Comparison of ENCODE assay signal across 8 mouse cellular contexts in the genomic region with DNA sequence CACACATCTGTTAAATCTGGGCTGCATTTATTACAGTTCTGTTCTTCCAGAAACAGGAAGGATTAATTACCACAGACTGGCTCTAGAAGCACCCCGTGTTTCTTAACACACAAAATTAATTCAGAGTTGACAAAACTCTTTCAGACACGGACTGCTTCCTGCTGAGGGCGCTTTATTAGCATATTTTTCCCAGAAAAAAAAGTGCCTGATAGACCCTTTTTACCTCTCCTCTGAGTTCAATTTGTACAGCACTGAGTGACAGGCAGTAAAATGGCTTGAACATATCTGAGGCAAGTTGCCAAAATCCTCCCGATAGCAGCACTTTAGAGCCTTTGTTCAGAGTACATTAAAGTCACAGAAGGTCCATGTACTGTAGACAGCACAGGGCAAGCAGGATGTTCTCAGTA.
DNase-seq lines count a peak whose midpoint lies in the region; ATAC-seq and TF ChIP-seq lines count a peak whose summit lies in the region.

No protein-coding gene starts in this region.

- H3K9me3 ChIP-seq in embryonic facial prominence, embryonic 11.5 days (replicated peaks; ENCODE audit: control insufficient read depth, low read length): no peaks in the 10 kb centered on the region
- H3K9me3 ChIP-seq in embryonic facial prominence, embryonic 10.5 days: no peaks in the 10 kb centered on the region
- no peaks in the 10 kb centered on the region for H3K9me3 ChIP-seq in lung, postnatal 0 days (ENCODE audit: low read length)
- no peaks in the 10 kb centered on the region for H3K9me3 ChIP-seq in limb, embryonic 11.5 days (ENCODE audit: control insufficient read depth, low read length)

- no peak overlapping the region for H3K9ac ChIP-seq in embryonic facial prominence, embryonic 11.5 days (replicated peaks; ENCODE audit: low read length)
- H3K9ac ChIP-seq in lung, postnatal 0 days (replicated peaks; ENCODE audit: low read depth): no peak overlapping the region
- no peak overlapping the region for H3K9ac ChIP-seq in limb, embryonic 11.5 days (ENCODE audit: low read length)

- no peak overlapping the region for H3K27ac ChIP-seq in embryonic facial prominence, embryonic 11.5 days (replicated peaks; ENCODE audit: low read depth, low read length)
- no peak overlapping the region for H3K27ac ChIP-seq in embryonic facial prominence, embryonic 10.5 days (replicated peaks)
- H3K27ac ChIP-seq in lung, postnatal 0 days (ENCODE audit: low read length): no peak overlapping the region
- H3K27ac ChIP-seq in limb, embryonic 11.5 days (replicated peaks; ENCODE audit: low read depth, low read length): no peak overlapping the region

- no peak overlapping the region for H3K4me3 ChIP-seq in embryonic facial prominence, embryonic 11.5 days (ENCODE audit: low read depth, low read length)
- H3K4me3 ChIP-seq in embryonic facial prominence, embryonic 10.5 days: no peak overlapping the region
- H3K4me3 ChIP-seq in lung, postnatal 0 days (ENCODE audit: low read depth, low read length): no peak overlapping the region
- no peak overlapping the region for H3K4me3 ChIP-seq in limb, embryonic 11.5 days (ENCODE audit: low read depth, low read length)

- no peak overlapping the region for H3K4me2 ChIP-seq in embryonic facial prominence, embryonic 11.5 days (ENCODE audit: low read depth, low read length)
- H3K4me2 ChIP-seq in lung, postnatal 0 days (replicated peaks; ENCODE audit: low read depth, low read length): peak overlapping the region; percentile 27; the same call in 1 of the 2 replicates
- no peak overlapping the region for H3K4me2 ChIP-seq in limb, embryonic 11.5 days (ENCODE audit: low read depth, severe bottlenecking)

- no peaks in the 10 kb centered on the region for H3K27me3 ChIP-seq in embryonic facial prominence, embryonic 11.5 days (ENCODE audit: control insufficient read depth, insufficient read depth, low read length)
- H3K27me3 ChIP-seq in embryonic facial prominence, embryonic 10.5 days (replicated peaks; ENCODE audit: low read depth, poor library complexity, severe bottlenecking): no peaks in the 10 kb centered on the region
- no peaks in the 10 kb centered on the region for H3K27me3 ChIP-seq in lung, postnatal 0 days (replicated peaks; ENCODE audit: insufficient read depth, low read length)
- no peaks in the 10 kb centered on the region for H3K27me3 ChIP-seq in limb, embryonic 11.5 days (ENCODE audit: control insufficient read depth, insufficient read depth, low read length)

- H3K4me1 ChIP-seq in embryonic facial prominence, embryonic 11.5 days (ENCODE audit: control insufficient read depth, insufficient read depth, low read length): no peaks in the 10 kb centered on the region
- H3K4me1 ChIP-seq in embryonic facial prominence, embryonic 10.5 days: peaks cover 11% of the 10 kb centered on the region
- no peaks in the 10 kb centered on the region for H3K4me1 ChIP-seq in lung, postnatal 0 days (ENCODE audit: insufficient read depth, low read depth, low read length)
- H3K4me1 ChIP-seq in limb, embryonic 11.5 days (ENCODE audit: control insufficient read depth, insufficient read depth, low read length): 0 out of 2 replicates have a peak, but pooled peaks cover 2% of the 10 kb centered on the region

- TF ChIP-seq EP300 in lung, postnatal 0 days (IDR thresholded peaks at IDR 0.05): no peak

- peak; percentile 55 for DNase-seq in embryonic facial prominence, embryonic 11.5 days (ENCODE audit: low spot score)
- no peak for DNase-seq in embryonic facial prominence, embryonic 10.5 days (ENCODE audit: low spot score)
- peak; percentile 15 for DNase-seq in lung, postnatal 0 days (ENCODE audit: low spot score)
- DNase-seq in lung, adult 18-20 months: no peak
- peak; percentile 28 for DNase-seq in limb, embryonic 11.5 days (ENCODE audit: low spot score)
- DNase-seq in telencephalon, adult 2 months (ENCODE audit: low read depth, low spot score): peak; percentile 3
- no peak for DNase-seq in frontal cortex, postnatal 36 days (ENCODE audit: low spot score in 2 of 2)
- no peak for DNase-seq in thymus, postnatal 25 days

- TF ChIP-seq CTCF in lung, postnatal 0 days (IDR thresholded peaks at IDR 0.05): no peak

- no peaks in the 10 kb centered on the region for H3K36me3 ChIP-seq in embryonic facial prominence, embryonic 11.5 days (replicated peaks; ENCODE audit: control insufficient read depth, insufficient read depth, low read depth, low read length)
- no peaks in the 10 kb centered on the region for H3K36me3 ChIP-seq in embryonic facial prominence, embryonic 10.5 days (replicated peaks)
- H3K36me3 ChIP-seq in lung, postnatal 0 days (ENCODE audit: insufficient read depth, low read length): no peaks in the 10 kb centered on the region
- no peaks in the 10 kb centered on the region for H3K36me3 ChIP-seq in limb, embryonic 11.5 days (ENCODE audit: control insufficient read depth, insufficient read depth, low read length)

- WGBS in embryonic facial prominence, embryonic 11.5 days: 9% methylated on average over 4 of the region's 4 CpGs
- WGBS in embryonic facial prominence, embryonic 10.5 days: 13% methylated on average over 4 of the region's 4 CpGs
- 12% methylated on average over 4 of the region's 4 CpGs for WGBS in lung, postnatal 0 days
- 1% methylated on average over 4 of the region's 4 CpGs for WGBS in limb, embryonic 11.5 days

- ATAC-seq in embryonic facial prominence, embryonic 11.5 days (replicated peaks; ENCODE audit: insufficient number of reproducible peaks, low FRiP score, low TSS enrichment, low read depth): no peak; the same call in 1 of the 2 replicates
- ATAC-seq in lung, postnatal 0 days: no peak
- ATAC-seq in limb, embryonic 11.5 days (ENCODE audit: insufficient number of reproducible peaks, low FRiP score, low TSS enrichment, low read depth): peak; percentile 62; the same call in 1 of the 2 replicates

Comparison
In these comparisons a context has a peak if more than half of its experiments do, and no peak if none do; other contexts are left out.
1. DNase-seq: peak in embryonic facial prominence, embryonic 11.5 days (single experiment), lung, postnatal 0 days (single experiment), limb, embryonic 11.5 days (single experiment) and telencephalon, adult 2 months (single experiment); none in embryonic facial prominence, embryonic 10.5 days (single experiment), lung, adult 18-20 months (0 of 2), frontal cortex, postnatal 36 days (0 of 2) and thymus, postnatal 25 days (single experiment).